Mouse (Mus musculus): Measurements from ENCODE around the gene Atp8b3.

- TF ChIP-seq CTCF (IDR thresholded peaks at IDR 0.05; ENCODE audit: low read depth, low read length) = no peak
- no peak for TF ChIP-seq GATA1 (IDR thresholded peaks at IDR 0.05; ENCODE audit: borderline replicate concordance, low read length)
- no peak for TF ChIP-seq TAL1 (conservative IDR thresholded peaks at IDR 0.05; ENCODE audit: low read depth, low read length)
Measured at GRCm38 (mm10) chr10:80575925-80576324, 37.0 kb upstream of the Atp8b3 start.
